Mouse (Mus musculus) telencephalon, adult 2 months (tissue): ENCODE measurements at regions not wholly inside any gene's neighbourhood (a gene's known extent, or its start where the extent isn't known, plus 50 kb on each side); places are given as distances from the start of the nearest gene placed in this dataset.
"Not testable (repeated sequence)": the region's sequence is repeated elsewhere in the genome, so short reads cannot be mapped to it uniquely, and the experiment has no call there.

ENCODE experiments used
- DNase-seq: peaks from one replicate; pipeline ENCODE4 v3.0.0-alpha.2; 2011; ENCODE audit warnings: low read depth, low spot score

GRCm38 (mm10) chr1:161621291-161621690, 126.8 kb downstream of the Tnfsf18 start:
- DNase-seq, result no peak

GRCm38 (mm10) chr1:161614091-161614490, 119.6 kb downstream of the Tnfsf18 start:
- not testable (repeated sequence) for DNase-seq

- DNase-seq, result not testable (repeated sequence)
Observed at GRCm38 (mm10) chr1:161613658-161614057, 119.2 kb downstream of the Tnfsf18 start.

GRCm38 (mm10) chr1:161607446-161607845, 113.0 kb downstream of the Tnfsf18 start:
- peak; percentile 28 for DNase-seq

GRCm38 (mm10) chr1:161602150-161602549, 107.7 kb downstream of the Tnfsf18 start:
- DNase-seq, result no peak

- DNase-seq, result no peak
Observed at GRCm38 (mm10) chr1:161601167-161601566, 106.7 kb downstream of the Tnfsf18 start.

- DNase-seq, result no peak
Observed at GRCm38 (mm10) chr1:161598167-161598566, 103.7 kb downstream of the Tnfsf18 start.

GRCm38 (mm10) chr1:161576530-161576929, 82.1 kb downstream of the Tnfsf18 start:
- DNase-seq, result no peak

- DNase-seq, result no peak
Observed at GRCm38 (mm10) chr1:161575939-161576338, 81.5 kb downstream of the Tnfsf18 start.

- DNase-seq, result no peak
Observed at GRCm38 (mm10) chr1:161575171-161575570, 80.7 kb downstream of the Tnfsf18 start.

- DNase-seq, result no peak
Observed at GRCm38 (mm10) chr1:161570762-161571161, 76.3 kb downstream of the Tnfsf18 start.

- no peak for DNase-seq
Observed at GRCm38 (mm10) chr1:161567826-161568225, 73.4 kb downstream of the Tnfsf18 start.

- DNase-seq, result no peak
Observed at GRCm38 (mm10) chr1:161560368-161560767, 65.9 kb downstream of the Tnfsf18 start.
